Mouse (Mus musculus) C2C12 (cell line): ENCODE results near the gene Mcm10.

Experiments
- CEBPB ChIP-seq: IDR thresholded peaks from one replicate; pipeline ENCODE4 v1.6.1; 2011; ENCODE audit warnings: low read depth, mild to moderate bottlenecking, control low read depth, moderate library complexity
- CTCF ChIP-seq: IDR thresholded peaks from one replicate; pipeline ENCODE4 v1.5.1; 2011; ENCODE audit not compliant: control insufficient read depth, insufficient read depth, insufficient read length
- FOSL1 ChIP-seq: IDR thresholded peaks from one replicate; pipeline ENCODE4 v1.8.0; 2011; ENCODE audit warnings: mild to moderate bottlenecking, low read length; ENCODE audit not compliant: poor library complexity, insufficient read depth, severe bottlenecking
- MAX ChIP-seq: IDR thresholded peaks from one replicate; pipeline ENCODE4 v1.6.1; 2011; ENCODE audit warnings: mild to moderate bottlenecking, control low read depth
- MYOD1 ChIP-seq: IDR thresholded peaks from one replicate; pipeline ENCODE4 v1.6.1; 2011; ENCODE audit warnings: low read depth; ENCODE audit not compliant: control insufficient read depth, insufficient read length
- MYOG ChIP-seq: IDR thresholded peaks from one replicate; pipeline ENCODE4 v1.6.1; 2011; ENCODE audit not compliant: control insufficient read depth, insufficient read length; ENCODE audit errors: extremely low read depth
- USF1 ChIP-seq: IDR thresholded peaks from one replicate; pipeline ENCODE4 v1.6.1; 2011; ENCODE audit warnings: low read depth, mild to moderate bottlenecking, control low read depth, moderate library complexity

DNA sequence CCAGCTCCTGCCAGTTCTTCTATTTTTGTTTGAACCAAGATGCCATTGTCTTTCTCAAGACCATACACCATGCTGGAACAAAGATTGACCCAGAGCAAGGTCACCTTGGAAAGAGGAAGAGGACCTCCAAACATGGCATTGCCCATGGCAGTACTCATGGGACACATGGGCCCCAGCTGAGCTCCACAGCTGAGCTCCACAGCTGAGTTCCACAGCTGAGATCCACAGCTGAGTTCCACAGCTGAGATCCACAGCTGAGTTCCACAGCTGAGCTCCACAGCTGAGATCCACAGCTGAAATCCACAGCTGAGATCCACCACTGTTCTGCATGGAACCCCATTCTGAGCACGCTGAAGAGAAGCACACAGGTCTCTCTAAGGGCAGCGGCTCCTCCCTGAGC, 61.6 kb downstream of the Mcm10 start:
- TF ChIP-seq CTCF (no peak), MAX (no peak), USF1 (no peak), MYOD1 (no peak), FOSL1 (no peak), CEBPB (no peak), MYOG (no peak)
